Mouse (Mus musculus): Measurements from ENCODE around the gene Stk33. TPM values are rescaled to one million over a fixed set of nuclear protein-coding genes. Genes with fewer than 3 reads are reported as not detected.

Gene Stk33
- total RNA-seq, 2 experiments from 2014 or later: not detected

GRCm38 (mm10) chr7:109347241-109347640 is 91.6 kb downstream of the Stk33 start:
- DNase-seq: no peak

DNA sequence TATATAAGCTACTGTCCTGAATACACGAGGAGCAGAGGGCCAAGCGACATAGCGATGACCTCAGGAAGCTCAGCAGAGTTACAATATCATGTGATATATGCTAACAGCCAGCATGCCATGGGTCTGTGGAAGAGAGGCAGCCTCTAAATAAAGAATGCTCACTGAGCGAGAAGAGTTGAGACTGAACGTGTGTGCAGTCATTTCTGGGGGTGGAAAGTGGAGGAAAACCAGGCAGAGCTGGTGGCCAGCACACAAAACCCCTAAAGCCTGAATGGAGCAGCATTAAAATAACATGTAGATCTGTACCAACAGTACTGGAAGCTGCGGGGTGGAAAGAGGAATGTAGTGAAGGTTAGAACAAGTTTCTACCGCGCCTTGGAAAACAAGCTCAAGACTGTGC is 107.2 kb downstream of the Stk33 start:
- no peak for DNase-seq

- no peak for DNase-seq
These were observed 110.1 kb downstream of the Stk33 start for GRCm38 (mm10) chr7:109328772-109329171.

- no peak for DNase-seq
These were observed 112.1 kb downstream of the Stk33 start for GRCm38 (mm10) chr7:109326813-109327212.

- DNase-seq: no peak
These were observed 113.2 kb downstream of the Stk33 start for GRCm38 (mm10) chr7:109325731-109326130.

DNA sequence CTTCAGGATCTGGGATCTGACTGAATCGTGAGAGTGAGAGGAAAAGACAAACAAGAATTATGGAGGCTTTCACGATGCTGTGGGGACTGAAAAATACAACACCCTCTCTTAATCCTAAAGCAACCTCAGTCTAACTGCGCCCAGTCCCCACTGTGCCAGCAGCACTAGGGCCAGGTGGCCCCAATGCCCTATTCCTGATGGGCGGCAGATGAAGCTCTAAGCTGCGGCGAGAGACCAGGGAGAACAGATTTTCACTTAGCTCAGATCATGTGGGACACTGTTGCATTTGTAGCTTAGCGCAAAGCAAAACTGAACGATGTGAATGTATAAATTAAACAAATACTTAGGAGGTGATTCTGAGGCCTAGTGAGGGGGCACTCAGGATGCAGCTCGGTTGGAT is 113.7 kb downstream of the Stk33 start:
- DNase-seq: no peak

DNA sequence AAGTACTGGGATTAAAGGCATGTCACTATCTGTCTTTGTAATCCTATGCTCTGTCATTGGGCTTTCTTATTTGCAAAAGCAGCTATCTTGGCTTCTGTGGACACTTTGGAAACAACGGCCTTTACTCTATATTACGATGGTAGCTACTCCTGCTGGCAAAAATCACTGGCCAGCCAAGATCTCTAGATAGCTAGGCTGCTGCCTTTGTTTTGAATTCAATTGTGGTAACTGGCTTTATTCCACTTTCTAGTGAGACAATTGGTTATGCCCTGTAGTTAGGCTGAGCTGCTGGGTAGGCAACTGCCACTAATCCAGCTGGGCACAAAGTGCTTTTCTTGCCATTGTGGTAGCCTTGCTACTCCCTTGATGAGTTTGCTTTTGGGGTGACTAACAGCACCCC is 129.4 kb downstream of the Stk33 start:
- DNase-seq: no peak

- no peak for DNase-seq
These were observed 143.1 kb downstream of the Stk33 start for GRCm38 (mm10) chr7:109295807-109296206.

- no peak for DNase-seq
These were observed 143.5 kb downstream of the Stk33 start for GRCm38 (mm10) chr7:109295351-109295750.

- DNase-seq: peak; percentile 16
These were observed 148.4 kb downstream of the Stk33 start for GRCm38 (mm10) chr7:109290501-109290900.

- DNase-seq: no peak
These were observed 149.8 kb downstream of the Stk33 start for GRCm38 (mm10) chr7:109289106-109289505.

DNA sequence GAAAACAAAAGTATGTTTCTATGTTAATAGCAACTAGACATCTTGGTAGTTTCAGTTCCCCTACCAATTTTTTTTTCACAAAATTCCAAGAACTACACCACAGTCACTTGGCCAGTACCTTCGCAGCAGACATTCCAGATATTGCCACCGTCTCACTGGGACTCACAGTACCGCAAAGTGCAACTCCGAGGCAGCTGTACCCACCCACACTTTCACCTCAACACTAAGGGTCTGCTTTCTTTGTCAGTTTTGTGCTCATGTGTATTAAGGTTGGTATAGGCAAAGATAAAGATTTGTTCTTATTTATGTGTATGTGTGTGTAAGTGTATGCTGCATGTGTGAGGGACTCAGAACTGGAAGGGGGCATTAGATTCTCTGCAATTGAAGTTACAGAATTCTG is 156.8 kb downstream of the Stk33 start:
- no peak for DNase-seq

DNA sequence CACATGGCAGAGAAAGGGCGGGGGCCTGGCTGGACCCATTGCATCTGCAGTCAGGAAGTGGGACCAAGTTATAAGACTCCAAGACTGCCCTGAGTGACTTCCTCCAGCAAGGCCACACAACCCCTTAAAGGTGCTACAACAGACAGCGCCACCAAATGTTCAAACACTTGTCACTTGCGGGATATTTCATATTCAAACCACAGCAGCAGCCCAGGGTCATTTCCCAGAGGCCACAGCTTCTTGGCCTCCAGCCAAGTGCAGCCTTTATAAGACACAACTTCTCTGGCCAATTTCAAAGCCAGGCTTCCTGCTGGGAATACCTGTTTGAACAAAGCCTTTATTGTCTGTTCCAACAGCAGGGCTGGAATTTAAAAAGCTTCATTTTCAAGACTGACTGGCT is 162.3 kb downstream of the Stk33 start:
- peak; percentile 49 for DNase-seq

GRCm38 (mm10) chr7:109275901-109276300 is 163.0 kb downstream of the Stk33 start:
- no peak for DNase-seq

- no peak for DNase-seq
These were observed 163.7 kb downstream of the Stk33 start for GRCm38 (mm10) chr7:109275151-109275550.

GRCm38 (mm10) chr7:109274289-109274688 is 164.6 kb downstream of the Stk33 start:
- no peak for DNase-seq

GRCm38 (mm10) chr7:109269046-109269445 is 169.8 kb downstream of the Stk33 start:
- peak; percentile 67 for DNase-seq

DNA sequence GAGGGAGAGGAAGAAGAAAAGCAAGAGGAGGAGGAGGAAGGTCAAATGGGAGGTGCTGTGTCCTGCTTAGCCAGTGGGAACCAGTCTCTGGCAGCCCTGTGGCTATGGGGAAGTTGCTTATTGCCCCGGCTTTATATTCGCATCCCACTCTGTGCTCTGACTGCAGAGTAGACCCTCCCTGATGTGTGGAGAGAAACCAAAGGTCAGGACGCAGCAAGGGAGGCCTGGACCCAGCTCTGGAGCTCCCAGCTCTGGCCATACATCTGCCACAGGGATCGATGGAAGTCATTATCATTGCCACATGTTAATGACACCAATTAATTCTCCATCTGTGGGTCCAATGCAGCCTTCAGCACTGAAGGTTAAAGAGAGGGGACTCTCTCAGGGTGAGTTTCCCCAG is 171.5 kb downstream of the Stk33 start:
- no peak for DNase-seq

DNA sequence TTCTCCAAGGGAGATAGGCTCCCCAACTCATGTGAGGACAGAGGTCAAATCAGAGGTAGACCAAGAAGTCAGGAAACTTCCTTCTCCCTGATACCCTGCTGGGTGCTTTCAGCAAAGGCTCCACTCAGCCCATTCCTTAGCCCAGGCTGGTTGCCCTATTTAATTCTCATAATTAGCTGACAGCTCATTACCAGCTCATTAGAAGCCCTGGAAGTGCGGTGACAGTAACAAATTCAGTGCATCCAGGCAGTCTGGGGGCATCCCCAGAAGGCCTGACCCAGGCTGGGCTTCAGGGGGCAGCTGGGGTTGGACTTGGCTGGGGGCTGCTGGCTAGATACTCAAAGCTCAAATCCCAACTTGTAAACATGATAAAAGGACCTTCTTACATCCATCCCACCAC is 172.7 kb downstream of the Stk33 start:
- DNase-seq: no peak

GRCm38 (mm10) chr7:109265606-109266005 is 173.3 kb downstream of the Stk33 start:
- DNase-seq: no peak

DNA sequence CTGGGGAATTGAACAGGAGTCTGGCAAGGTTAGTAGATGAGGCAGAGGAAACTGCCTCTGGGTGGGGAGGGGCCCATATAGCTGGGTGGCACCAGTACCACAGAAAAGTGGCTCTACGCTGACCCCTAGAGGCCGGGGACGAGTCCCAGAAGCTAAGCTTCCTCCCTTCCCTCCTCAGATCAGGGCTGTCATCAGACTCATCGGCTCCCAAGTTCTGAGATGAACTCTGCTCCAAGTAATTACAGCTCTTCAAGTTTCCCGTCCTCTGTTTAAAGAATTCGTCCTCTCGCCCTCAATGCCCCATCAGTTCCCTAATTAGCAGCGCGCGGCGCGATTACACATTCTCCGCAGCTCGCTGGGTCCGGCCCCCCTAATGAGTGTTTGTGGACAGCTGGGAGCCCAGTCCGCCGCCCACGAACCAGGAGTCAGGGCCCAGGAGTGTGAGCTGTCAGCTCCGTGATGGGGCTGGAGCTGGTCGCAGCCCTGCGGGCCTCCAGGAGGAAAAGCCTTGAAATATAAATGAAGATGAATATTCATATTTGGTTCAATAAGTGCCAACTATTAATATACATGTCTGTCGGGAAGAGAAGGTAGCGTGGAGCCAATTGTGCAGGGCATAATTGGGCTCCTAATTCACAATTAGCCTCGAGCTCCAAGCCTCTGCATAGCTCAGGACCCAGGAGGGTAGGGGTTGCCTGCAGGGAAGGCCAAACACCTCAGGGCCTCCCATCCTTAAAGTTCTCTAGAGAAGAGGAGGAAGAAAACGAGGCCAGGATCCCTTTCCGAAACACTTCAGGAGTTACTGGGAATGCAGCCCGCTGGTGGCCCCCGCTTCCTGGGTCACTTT is 183.2 kb downstream of the Stk33 start:
- peak; percentile 55 for DNase-seq

DNA sequence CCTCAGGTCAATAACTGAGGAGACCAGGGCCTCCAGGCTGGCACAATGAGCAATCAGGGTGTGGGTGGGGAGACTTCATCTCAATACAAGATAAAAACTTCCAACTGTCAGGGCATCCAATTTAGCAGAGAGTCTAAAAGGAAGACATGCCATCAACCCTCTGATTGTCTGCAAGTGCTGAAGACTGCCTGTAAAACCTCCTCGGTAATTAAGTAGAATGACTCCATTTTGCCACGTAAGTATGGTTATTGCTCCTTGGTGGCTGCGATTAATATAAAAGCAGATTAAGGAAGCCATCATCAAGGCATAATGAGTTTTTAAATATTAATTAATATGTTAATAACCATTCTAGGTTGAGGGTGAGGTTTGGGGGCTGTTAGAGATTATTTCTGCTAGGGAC is 187.5 kb downstream of the Stk33 start:
- DNase-seq: no peak

- no peak for DNase-seq
These were observed 194.1 kb downstream of the Stk33 start for GRCm38 (mm10) chr7:109244776-109245175.

- peak; percentile 11 for DNase-seq
These were observed 197.6 kb downstream of the Stk33 start for GRCm38 (mm10) chr7:109241313-109241712.

DNA sequence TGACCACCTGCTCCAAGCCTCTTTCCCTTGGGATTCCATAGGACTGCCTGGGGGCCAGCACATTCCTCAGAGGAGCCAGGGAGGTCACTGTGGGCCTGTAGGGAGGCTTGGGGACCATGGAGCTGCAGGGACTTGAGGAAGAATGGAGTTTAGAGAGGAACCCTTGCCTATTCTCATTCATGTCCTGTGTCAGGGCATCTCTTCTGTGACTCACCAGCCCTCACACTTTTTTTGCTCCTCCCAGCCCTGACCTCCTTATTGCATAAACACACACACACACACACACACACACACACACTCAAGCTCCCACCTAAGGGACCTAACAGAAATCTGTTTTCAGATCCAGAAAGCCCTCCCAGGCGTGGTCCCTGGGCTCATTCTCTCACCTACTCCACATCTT is 199.5 kb downstream of the Stk33 start:
- no peak for DNase-seq
